Mouse (Mus musculus) cerebellum, postnatal 4 days (tissue): Measurements from ENCODE around the gene Slc25a23.
A peak's percentile ranks its signal among the peaks of the same experiment; 100 is the strongest.
"Not testable (repeated sequence)": the region's sequence is repeated elsewhere in the genome, so short reads cannot be mapped to it uniquely, and the experiment has no call there.

ENCODE experiments used
- DNase-seq, 2 experiments: peaks; one replicate each; pipeline ENCODE4 v3.0.0; 2022; ENCODE audit warnings: low spot score in 2 of 2, mixed read lengths in 1 of 2

Slc25a23 gene

DNA sequence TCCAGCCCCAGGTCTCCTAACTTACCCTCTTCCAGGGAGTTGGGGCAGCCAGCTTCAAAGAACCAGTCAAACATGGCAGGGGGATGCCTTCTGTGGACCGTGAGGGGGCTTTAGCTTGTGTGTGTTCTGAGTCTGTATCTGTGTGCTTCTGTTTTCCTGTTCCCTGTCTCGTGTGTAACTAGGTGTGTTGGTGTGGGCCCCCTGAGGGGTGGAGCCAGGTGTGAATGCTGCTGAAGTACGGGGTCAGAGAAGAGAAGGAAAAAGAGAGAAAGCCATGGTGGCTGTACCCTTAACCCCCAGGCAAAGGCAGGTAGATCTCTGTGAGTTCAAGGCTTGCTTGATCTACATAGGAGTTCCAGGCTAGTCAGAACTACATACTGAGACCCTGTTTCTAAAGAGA lies 17.3 kb upstream of the Slc25a23 start:
- DNase-seq, result no peak

DNA sequence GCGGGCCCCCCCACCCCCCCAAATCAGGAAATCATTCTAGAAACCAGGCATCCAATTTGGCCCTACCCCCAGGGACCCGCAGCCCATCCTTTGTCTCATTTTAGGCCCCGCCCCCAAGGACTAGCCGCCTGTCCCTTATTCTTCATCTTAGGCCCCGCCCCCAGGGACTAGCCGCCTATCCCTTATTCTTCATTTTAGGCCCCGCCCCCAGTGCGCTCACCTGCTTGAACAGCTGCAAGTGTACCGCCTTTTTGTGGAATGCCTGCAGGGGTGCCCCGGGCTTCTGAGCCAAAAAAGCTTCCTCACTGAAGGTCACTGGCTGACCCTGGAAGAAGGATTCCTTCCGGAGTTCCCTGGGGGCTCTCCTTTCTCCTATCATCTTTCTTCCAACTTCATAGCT lies 11.0 kb upstream of the Slc25a23 start:
- no peak for DNase-seq

DNA sequence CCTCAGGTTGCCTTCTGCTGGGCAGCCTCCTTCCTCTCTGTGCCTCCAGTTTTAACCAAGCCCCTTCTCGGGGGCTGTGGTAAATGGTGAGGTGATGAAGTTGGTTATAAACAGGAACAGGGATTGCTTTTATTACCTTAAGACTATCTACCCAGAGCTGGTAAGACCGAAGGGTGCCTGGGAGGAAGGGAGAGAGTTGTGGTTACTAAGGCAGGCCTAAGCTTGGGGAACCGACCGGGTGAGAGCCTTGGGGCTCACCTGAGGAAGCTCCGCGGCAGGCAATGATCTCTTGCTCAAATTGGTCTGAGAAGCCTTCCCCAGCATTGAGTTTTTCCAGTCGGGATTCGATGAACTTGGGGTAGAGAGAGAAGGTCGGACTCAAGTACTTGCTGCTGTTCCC lies 10.6 kb upstream of the Slc25a23 start:
- no peak for DNase-seq

DNA sequence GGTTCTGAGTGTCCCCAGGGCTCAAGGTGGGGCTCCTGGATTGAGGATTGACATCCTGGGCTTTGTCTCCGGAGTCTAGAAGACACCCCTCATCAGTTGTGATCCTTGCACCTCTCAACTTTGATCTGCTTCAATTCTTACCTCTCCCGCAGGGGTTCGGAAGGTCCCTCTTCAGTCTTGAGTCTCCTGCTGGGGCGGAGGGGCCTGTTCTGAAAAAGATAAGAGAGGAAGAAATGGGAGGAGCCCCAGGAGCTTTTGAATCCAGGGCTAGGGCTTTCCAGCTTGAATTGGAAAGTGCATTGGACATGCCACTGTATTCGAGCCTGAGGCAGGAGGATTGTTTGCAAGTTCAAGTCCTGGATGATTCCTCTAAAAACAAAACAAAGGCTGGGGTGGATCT lies 7.2 kb upstream of the Slc25a23 start:
- no peak for DNase-seq

DNA sequence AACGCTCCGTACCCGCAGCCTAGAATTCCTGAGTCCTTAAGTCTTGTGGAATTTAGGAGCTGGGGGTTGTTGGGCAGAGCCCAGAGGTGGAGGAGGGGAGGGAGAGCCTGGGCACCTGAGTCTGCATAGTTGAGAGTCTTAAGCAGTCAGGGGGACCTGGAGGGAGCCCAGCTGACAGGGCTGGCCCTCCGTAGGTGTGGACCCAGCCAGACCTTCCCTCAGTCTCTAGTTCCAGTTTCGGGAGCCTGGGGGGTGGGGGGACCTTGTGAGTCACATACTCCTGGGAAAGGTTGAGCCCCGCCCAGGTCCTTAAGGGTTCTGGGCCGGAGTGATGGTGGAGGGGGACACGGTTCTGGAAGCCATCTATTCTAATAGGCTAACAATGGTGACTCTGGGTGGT lies 3.4 kb upstream of the Slc25a23 start:
- no peak for DNase-seq

DNA sequence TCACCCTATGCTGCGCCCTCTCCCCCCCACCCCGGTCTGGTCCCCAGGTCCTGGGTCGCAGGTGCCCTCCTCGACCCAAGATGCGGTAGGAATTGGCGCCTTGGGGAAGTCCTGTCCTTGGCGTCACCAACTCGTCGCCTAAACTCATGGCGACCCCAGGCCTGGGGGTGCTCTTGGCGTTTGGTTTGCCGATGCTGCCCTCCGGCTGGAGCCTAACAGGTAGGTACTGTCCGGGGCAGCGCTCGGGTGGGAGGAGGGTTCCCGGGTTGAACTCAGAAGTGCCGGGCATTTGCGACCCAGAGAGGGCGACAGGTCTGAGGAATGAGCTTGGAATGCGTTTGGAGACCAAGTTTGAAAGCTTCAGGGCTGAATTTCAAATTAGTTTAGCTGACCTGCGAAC lies 2.9 kb upstream of the Slc25a23 start:
- no peak for DNase-seq

DNA sequence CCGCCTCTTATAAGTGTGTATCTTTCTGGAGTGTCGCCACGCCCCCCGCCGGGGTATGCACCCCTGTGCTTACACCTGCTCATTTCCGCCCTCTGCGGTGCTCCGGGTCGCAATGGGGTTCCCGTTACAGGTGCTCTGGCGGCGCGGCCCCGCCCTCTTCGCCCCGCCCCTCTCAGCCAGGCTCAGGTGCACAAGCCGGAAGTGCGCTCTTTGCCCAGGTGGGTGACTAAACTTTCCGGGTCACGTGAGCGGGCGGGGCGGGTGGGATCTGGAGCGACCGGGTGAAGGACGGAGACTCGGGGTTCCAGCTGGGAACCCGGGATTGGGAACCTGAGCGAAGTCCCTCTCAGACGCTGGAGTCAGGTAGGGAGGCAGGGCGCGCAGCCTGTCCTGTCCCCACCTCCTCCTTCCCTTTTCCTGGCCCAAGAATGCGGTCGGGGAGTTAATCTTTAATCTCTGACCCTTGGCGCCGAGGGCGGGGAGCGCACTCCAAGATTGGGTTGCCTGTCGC lies 2.4 kb upstream of the Slc25a23 start:
- no peak for DNase-seq

DNA sequence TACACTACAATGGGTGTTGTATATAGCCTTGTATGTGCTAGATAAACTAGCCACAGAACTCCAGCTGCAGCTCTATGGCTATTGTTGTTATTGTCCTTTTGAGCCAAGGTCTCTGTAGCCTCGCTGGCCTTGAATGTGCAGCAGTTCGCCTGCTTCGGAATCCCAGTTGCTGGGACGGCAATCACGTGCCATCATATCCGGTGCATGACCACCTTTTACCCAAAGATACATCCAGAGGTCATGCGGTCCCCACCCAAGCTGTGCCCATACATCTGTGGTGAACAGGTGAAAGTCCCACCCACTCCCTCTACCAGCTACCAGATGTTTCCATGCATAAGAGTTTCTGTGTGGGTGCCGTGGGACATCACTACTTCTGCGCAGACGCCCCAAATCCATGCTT lies 1.4 kb upstream of the Slc25a23 start:
- DNase-seq, result no peak

DNA sequence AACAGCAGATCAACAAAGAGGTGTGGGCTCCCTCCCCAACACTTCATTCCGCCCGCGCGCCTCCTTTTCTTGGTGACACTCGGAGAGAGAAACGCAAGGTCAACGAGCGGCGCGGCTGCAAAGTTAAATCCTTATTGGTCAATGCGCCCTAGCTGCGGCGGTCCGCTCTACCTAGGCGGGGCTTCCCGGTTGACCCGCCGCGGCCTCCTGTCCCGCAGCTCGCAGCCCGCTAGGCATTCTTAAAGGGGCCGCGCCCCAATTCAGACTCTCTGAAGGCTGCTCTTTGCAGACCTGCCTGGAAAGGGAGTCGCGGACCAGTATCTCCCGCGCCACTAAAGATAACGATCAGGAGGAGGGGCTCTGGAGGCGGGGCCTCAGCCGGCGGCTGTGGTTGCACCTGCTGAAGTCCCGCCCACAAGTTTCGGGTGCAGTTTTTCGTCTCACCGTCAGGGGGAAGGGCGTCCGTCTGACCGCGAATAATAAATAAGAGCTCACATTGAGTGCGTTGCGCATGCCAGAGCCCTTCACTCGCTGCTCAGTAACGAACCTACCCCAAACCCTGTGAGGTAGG lies 653 bp upstream of the Slc25a23 start:
- peak; percentile 80 to 91 for DNase-seq

DNA sequence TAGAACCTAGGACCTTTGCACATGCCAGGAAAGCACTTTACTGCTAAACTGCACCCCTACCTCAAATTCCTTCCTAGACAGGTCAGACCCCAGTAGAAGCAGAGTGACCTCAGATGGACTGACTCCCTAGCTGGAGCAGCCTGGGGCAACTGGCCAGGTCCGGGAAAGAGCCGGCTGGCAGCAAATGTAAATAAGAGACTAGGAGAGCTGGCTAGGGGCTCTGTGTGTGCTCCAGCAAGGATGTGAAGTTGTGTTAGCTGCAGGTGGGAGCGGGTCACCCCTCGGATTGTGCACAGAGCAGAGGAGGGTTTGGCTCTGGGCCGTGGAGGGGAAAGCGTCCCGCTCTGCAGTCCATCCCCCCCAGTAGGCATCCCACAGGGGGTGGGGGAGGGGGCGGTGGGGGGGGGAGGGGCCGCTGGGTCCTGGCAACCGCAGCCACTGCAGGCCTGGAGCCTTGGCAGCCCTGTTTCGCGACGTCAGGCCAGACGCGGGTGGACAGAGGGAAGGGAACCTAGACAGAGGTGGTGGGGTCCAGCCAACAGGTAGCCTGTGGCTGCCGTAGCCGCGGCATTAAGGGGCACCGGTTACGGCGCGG lies 675 bp downstream of the Slc25a23 start, which contains the start of gene Crb3:
Gene Crb3, plus strand, starts transcription at position 215 of the 595 bp plus-strand sequence.
- peak in 1 of 2 experiments; percentile 34 for DNase-seq

DNA sequence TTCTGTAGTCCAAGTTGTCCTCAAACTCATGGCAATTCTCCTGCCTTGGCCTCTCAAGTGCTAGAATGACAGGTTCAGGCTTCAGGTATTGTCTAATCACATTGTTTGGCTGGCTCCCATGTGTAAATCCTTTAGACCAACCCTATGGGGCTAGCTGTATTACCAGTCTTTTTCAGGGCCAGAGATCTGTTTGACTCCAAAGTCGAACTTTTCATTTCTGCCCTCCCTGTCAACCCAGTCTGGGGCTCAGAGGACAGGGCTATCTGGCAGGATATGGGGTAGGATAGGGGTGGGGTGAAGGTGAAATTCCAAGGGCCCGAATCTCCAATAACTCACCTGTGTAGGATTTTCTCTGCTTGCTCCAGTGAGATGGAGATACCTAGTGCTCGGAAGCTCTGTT lies 3.4 kb downstream of the Slc25a23 start:
- DNase-seq, result no peak

DNA sequence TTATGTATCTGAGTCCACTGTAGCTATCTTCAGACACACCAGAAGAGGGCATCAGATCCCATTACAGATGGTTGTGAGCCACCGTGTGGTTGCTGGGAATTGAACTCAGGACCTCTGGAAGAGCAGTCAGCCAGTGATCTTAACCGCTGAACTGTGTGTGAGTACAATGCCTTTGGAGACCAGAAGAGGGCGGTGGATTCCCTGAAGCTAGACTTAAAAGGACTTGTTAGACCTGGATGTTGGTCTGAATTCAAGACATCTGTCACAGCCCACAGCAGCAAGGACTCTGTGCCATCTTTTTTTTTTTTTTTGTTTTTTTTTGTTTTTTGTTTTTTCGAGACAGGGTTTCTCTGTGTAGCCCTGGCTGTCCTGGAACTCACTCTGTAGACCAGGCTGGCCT lies 8.0 kb downstream of the Slc25a23 start:
- not testable (repeated sequence) for DNase-seq

DNA sequence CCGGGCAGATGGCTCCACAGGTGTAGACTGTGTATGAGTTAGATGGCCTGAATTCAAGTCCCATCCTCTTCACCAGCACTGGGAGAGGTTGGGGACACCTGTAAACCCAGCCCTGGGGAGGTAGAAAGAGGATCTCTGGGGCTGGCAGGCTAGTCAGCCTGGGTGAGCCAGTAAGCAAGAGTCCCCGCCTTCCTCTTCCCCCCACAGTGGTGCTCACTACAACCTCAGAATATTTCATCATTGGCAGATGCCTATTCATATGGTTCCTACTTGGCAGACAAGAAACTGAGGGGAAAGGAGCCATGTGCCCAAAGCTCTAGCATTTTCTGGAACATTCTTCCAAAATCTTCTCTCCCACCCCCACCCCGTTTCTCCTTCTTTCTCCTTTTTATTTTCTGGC lies 10.8 kb downstream of the Slc25a23 start:
- DNase-seq, result no peak

DNA sequence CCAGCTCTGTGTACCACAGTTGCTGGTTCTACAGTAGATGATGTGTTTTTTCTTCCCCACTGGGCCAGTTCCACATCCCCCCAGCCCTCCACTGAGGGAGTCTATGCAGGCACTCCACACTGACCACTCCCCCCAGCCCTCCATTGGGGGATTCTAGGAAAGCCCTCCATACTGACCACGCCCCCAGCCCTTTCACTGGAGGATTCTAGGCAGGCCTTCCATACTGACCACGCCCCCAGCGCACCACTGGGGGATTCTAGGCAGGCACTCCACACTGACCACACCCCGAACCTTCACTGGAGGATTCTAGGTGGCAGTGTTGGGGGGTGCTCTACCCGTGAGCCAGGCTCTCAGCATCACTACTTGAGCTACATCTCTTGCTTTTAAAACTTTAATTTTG lies 12.3 kb downstream of the Slc25a23 start:
- no peak for DNase-seq

DNA sequence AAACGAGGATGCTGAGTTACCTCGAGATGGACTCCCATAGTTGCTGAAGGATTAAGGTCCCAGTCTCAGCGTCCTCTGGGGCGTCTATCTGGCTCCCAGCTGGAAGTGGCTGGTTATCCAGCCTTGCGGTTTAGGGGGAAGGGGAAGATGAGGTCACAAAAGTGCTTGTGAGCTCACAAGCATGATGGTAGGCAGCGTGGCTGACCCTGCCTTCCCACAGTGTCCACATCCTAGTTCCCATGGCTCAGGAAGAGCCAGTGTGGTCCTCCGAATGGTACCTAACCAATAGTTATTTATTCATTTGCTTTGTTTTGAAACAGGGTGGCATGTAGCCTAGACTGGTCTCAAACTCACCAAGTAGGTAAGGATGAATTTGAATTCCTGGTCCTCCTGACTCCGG lies 18.1 kb downstream of the Slc25a23 start, which contains the start of gene Slc25a41:
Gene Slc25a41, minus strand, starts transcription at position 101 of the 400 bp plus-strand sequence.
- no peak for DNase-seq

DNA sequence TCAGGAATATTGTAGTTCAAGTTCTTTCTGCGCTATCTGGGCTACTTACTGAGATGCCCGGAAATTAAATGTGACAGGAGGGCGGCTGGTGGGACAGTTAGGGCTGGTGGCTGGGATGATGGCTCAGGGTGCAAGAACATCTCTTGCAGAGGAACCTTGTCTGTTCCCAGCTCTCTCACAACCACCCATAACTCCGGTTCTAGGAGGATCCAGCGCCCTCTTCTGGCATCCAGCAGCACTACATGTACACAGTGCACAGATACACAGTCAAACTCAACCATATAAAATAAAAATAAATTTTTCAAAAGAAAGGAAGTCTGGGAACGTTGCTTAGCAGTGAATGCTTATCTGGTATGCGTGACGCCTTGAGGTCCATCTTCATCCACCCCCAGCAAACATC lies 20.7 kb downstream of the Slc25a23 start:
- no peak for DNase-seq

DNA sequence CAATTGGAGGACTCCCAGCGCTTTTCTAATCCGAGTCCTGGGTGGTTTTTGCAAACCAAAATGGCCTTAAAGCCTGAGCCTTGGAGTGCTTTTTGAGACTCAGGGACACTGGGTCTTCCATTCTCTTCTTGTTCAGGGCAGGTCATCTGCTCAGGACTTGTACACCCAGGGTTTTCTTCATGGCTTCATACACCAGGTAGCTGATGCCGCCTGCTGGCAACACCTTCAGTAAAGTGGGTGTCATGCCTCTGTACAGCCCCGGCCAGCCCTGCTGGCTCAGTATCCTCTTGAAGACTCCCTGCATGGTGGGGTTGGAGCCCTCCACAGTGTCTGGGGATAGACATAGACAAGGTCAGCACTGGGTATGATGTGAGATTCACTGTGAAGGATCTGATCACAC lies 26.8 kb downstream of the Slc25a23 start:
- no peak for DNase-seq

DNA sequence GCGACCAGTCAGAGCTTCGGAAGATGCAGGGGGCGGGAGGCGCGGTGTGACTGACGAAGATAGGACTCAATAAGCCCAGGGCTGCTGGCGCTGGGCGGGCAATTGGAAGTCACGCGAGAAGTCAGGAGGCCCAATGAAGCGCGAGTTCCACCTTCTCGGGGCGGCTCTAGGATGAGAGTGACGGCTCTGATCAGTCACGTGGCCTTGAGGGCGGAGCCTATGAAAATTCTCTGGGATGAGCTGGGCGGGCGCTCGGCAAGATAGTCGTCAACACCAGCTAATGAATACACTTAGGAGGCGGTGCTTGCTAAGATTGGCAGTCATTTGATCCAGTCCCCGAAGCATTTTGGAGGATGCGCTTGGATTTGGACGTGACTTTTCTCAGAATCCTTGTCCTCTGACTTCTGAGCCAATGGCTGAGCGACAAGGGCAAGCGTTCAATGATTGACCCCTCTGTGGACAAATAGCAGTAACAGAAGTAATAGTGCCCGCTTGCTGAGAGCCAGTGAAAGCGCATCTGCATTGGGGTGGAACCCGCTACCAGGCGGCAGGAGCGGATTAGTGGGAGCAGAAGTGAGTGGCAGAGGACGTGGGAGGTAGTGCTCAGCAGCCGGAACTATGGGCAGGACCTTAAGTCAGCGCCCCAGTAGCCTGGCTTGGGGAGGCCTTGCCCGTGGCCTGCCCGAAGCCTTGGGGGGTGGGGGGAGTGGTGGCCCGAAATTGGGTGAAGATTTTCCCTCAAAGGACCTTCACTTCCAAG lies 27.8 kb downstream of the Slc25a23 start:
- peak; percentile 90 to 97 for DNase-seq

DNA sequence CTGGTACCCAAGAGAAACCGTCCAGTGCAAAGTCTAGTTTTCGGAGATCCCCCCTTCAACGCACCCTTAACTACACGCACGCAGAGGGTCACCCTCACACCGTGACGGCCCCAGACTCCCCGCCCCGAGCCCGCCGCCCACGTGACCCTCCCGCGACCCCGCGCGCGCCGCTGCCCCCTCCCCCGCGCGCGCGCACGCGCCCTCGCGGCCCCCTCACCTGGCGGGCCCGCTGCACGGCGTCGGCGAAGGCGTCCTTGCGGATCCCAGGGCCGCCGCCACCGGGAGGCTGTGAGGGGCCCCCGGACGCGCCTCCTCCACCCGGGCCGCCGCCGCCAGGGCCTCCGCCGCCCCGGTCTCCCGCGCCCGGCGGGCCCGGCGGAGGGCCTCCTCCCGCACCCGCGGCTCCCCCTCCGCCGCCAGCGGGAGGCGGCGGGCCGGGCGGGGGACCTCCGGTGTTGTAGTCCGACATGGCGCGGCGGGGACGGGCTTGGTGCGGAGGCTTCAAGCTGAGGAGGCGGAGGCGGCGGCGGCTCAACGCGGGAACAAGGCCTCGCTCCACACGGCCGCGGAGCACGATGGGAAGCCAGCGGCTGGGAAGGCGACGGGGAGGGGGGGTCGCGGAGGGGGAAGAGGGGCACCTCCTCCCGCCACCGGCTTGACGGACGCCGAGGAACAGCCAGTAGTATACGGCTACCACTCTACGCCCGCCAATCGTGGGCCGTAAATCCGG lies 28.6 kb downstream of the Slc25a23 start, which contains the start of gene Khsrp:
Gene Khsrp, minus strand, starts transcription at position 592 of the 730 bp plus-strand sequence.
- DNase-seq, result peak; percentile 42 to 62

DNA sequence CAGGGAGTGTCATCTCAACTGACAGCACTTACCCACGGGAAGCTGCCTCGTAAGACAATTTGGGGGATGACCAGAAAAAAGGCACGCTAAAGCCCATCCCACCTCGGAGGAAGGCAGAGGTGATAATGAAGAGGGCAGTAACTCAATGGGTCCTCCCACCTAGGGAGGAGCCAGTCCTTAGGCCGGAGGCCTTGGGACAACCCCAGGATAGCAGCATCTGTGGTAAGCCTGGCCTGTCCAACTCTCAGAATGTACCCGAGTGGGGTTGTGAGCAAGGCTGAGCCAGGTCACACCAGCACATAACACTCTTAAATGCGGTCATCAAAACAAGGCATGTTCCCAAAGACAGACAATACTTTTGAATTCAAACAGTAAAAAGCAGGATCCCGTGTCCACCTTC lies 30.0 kb downstream of the Slc25a23 start:
- DNase-seq, result no peak

DNA sequence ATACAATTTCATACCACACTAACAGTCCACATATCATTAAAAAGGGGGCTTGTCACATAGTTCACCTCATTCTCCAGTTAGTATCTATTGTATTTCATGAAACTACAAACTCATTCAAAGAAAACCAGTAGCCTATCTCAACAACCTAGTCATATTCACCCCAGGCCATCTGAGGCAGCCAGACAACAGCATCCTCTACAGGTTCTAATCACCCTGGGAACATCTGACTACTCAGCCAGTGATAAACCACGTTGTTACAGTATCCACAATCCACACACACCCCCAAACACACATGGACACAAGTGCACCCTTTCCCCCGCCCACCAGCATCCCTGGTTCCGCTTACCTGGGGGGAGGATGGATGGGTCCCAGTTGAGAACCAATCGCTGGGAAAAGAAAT lies 32.2 kb downstream of the Slc25a23 start:
- no peak for DNase-seq

DNA sequence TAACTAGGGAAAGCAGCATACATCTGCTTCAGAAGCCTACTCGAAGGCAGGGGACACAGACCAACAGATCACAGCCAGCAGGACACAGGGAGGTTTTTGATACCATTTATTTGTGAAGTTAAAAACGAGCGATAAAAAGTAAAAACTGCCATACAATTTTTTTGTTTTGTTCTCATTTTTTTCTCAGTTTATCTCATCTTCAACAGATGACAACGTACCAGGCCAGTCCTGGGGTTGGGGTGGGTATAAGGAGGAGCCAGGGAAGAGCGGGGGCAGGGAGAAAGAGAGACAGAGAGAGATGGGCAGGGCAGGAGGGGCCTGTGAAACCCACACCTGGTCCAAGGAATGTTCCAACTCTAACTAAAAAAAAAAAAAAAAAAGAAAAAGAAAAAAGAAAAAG lies 38.7 kb downstream of the Slc25a23 start:
- DNase-seq, result no peak
